Mouse (Mus musculus) ES-CJ7 (cell line): ENCODE results near the gene Tceal6.
"Not testable (repeated sequence)": the region's sequence is repeated elsewhere in the genome, so short reads cannot be mapped to it uniquely, and the experiment has no call there.

Experiments used
- DNase-seq: peaks from one replicate; pipeline ENCODE4 v3.0.0; 2011; ENCODE audit warnings: low read depth, low spot score

Tceal6 gene

GRCm38 (mm10) chrX:135210436-135211221 is at the start of gene Tceal6:
Gene Tceal6, minus strand, starts transcription at chrX:135210687.
- DNase-seq = no peak

- DNase-seq = peak; percentile 1
These were observed 583 bp downstream of the Tceal6 start for GRCm38 (mm10) chrX:135209773-135210435.

DNA sequence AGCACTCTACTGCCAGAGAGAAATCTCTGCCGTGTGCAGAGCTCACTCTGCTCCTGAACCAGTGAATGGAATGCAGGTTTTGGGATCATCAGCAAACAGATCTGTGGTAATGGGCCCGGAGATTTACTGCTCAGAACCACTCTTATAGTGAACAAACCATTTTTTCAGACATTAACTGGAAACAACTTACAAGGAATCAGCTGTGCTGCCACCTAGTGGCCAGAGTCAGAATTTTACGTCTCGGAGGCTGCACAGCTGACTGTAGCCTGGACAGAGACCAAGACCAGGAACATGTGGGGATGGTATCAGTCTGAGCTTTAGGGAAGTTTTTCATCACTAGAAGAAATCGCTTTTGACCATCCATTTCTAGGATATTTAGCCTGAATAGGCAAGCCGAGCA is 20.6 kb downstream of the Tceal6 start:
- not testable (repeated sequence) for DNase-seq

DNA sequence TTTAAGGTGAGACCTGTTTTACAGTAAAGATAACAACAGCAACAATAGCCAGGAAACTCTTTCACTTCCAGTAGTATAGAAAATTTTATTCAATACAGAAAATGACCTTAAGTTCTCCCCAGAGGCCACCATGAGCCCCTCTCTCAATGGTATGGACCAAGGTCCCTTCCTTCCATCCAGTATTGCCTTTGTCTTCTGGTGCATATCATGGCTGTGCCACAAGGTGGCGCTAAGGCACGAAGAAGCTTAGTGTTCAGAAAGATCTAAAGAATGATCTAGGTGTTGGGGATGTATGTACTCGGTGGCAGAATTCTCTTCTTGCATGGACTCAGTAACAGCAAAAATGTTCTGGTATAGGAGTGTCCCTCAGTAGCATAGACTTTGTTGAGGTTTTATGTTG is 21.8 kb downstream of the Tceal6 start:
- DNase-seq = not testable (repeated sequence)

DNA sequence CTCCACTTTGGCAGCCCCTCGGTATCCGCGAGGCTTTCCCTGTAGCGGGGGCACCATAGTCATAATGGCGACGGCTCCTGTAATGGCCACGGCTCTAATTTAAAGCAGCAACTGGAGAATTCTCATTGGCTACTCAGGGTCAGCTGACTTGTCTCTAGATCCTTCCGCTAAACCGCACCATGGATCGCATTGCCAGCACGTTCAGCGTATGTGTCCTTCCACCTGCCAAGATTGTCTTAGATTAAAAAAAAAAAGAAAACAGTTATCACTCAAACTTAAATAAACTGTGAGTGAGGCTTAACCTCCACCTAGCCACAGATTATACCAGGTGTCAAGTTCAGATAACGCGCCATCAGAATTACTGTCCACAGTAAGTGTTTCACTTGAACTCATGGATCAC is 33.0 kb downstream of the Tceal6 start, which contains the start of gene Gm15023:
Gene Gm15023 (minus strand): TSS at position 101 of the 400 bp plus-strand sequence.
- DNase-seq = not testable (repeated sequence)
